Mouse (Mus musculus): ENCODE results near the gene Cebpe. TPM values are rescaled to one million over a fixed set of nuclear protein-coding genes. Genes with fewer than 3 reads are reported as not detected.

Gene Cebpe
- polyA plus RNA-seq, 1 experiment, result not detected

DNA sequence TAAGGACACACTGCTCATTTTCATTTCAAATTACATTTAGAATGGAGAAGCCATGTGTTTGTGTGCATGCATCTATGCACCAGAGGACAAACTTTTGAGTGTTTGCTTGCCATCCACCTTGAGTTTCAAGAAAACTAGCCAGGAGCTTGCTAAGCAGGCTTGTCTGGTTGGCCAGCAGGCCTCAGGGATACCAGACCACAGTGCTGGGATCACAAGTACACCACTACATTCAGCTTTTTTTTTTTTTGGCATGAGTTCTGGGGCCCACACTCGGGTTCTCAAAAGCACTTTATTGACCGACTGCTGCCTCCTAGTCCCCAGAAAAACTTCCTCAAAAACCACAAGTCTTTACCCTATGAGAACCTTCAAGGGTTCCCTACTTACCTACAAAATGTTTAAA lies 37.7 kb downstream of the Cebpe start:
- no peak overlapping the region for H3K27ac ChIP-seq (replicated peaks; ENCODE audit: low read depth, low read length)
- H3K4me3 ChIP-seq (ENCODE audit: insufficient read depth, low read depth, low read length), result no peak overlapping the region
- no peaks in the 10 kb centered on the region for H3K4me1 ChIP-seq (ENCODE audit: control insufficient read depth, insufficient read depth, insufficient read length, low read length)

DNA sequence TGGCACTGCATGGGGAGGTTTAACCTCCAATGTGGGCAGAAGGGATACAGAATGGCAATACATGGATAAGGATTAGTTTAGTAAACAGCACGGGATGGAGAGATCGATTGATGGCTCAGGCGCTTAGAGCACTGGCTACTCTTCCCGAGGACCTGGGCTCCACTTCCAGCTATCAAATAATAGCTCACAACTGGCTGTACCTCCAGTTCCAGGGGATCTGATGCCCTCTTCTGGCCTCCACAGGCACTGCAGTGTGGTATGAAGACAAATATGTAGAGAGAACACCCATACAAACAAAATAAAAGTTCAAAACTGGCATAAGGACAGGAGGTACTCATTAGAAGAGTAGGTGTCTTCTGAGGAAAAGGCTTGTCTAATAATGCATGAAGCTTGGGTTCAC lies 42.6 kb downstream of the Cebpe start:
- Histone ChIP-seq H3K27ac (replicated peaks; ENCODE audit: low read depth, low read length) (no peak overlapping the region), H3K4me3 (ENCODE audit: insufficient read depth, low read depth, low read length) (no peak overlapping the region), H3K4me1 (ENCODE audit: control insufficient read depth, insufficient read depth, insufficient read length, low read length) (no peaks in the 10 kb centered on the region)

DNA sequence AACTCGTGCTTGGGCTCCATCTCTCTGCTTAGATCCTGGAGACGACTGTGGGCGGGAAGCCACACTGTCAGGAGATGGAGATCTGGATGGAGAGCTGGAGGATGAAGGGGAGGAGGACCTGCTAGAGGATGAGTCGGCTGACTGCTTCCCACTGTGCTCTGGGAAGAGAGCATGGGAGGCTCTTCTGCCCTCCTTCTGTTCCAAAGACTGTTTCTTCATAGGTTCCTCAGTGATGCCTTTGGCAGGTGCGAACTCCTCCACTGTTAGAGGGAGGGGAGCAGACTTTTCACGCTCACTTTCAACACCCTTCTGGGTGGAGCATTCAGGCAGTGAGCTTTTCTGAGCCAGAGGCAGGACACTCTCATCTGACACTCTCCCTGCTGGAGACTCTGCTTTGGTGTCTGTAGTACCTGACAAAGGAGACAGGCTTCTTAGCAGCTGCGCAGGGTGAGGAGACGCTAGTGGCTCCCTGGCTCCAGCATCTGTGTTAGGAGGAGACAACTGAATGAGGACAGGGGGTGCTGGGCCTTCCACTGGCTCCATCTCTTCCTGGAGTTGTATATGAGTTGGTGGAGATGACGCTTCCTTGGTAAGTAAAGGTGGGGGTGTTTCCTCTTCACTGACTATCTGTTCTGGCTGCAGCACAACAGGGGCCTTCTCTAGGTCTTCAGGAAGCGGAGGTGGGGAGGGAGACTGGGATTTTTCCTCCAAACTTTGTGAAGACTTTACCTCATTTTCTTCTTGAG lies 47.3 kb downstream of the Cebpe start:
- no peak overlapping the region for H3K4me3 ChIP-seq (ENCODE audit: insufficient read depth, low read depth, low read length)
- no peaks in the 10 kb centered on the region for H3K4me1 ChIP-seq (ENCODE audit: control insufficient read depth, insufficient read depth, insufficient read length, low read length)
- H3K27ac ChIP-seq (replicated peaks; ENCODE audit: low read depth, low read length), result no peak overlapping the region

Other genes with a start within 250 kb of the Cebpe start
- 36.5 and 53.8 TPM in 2 replicates for gene Lrp10, start 248.0 kb downstream of the Cebpe start, polyA plus RNA-seq (2012; ENCODE audit: insufficient read depth, insufficient read length, missing spikeins)
- gene Rem2, start 236.1 kb downstream of the Cebpe start, polyA plus RNA-seq (2012; ENCODE audit: insufficient read depth, insufficient read length, missing spikeins), result not detected in 2 replicates
- gene Prmt5, start 194.6 kb downstream of the Cebpe start, polyA plus RNA-seq (2012; ENCODE audit: insufficient read depth, insufficient read length, missing spikeins), result 20.4 and 25.8 TPM in 2 replicates
- 4.1 and 6.8 TPM in 2 replicates for gene Haus4, start 157.6 kb downstream of the Cebpe start, polyA plus RNA-seq (2012; ENCODE audit: insufficient read depth, insufficient read length, missing spikeins)
- gene Ajuba, start 134.6 kb downstream of the Cebpe start, polyA plus RNA-seq (2012; ENCODE audit: insufficient read depth, insufficient read length, missing spikeins), result 3.1 and 5.6 TPM in 2 replicates
- gene 4931414P19Rik, start 106.2 kb downstream of the Cebpe start, polyA plus RNA-seq (2012; ENCODE audit: insufficient read depth, insufficient read length, missing spikeins), result 2.6 and 5.2 TPM in 2 replicates
- 231 and 291 TPM in 2 replicates for gene Psmb5, start 94.2 kb downstream of the Cebpe start, polyA plus RNA-seq (2012; ENCODE audit: insufficient read depth, insufficient read length, missing spikeins)
- not detected in 2 replicates for gene Psmb11, start 90.7 kb downstream of the Cebpe start, polyA plus RNA-seq (2012; ENCODE audit: insufficient read depth, insufficient read length, missing spikeins)
- gene Gm17606, start 71.2 kb downstream of the Cebpe start, polyA plus RNA-seq (2012; ENCODE audit: insufficient read depth, insufficient read length, missing spikeins), result not detected in 2 replicates
- not detected in 2 replicates for gene Cdh24, start 70.8 kb downstream of the Cebpe start, polyA plus RNA-seq (2012; ENCODE audit: insufficient read depth, insufficient read length, missing spikeins)
- 33.3 and 43.1 TPM in 2 replicates for gene 1700123O20Rik, start 26.0 kb downstream of the Cebpe start, polyA plus RNA-seq (2012; ENCODE audit: insufficient read depth, insufficient read length, missing spikeins)
- gene Acin1, start 25.2 kb downstream of the Cebpe start, polyA plus RNA-seq (2012; ENCODE audit: insufficient read depth, insufficient read length, missing spikeins), result 47.2 and 50.6 TPM in 2 replicates
- gene Gm29776, start 13.3 kb downstream of the Cebpe start, polyA plus RNA-seq (2012; ENCODE audit: insufficient read depth, insufficient read length, missing spikeins), result not detected in 2 replicates
- 2.4 and 2.8 TPM in 2 replicates for gene Slc7a8, start 69.8 kb upstream of the Cebpe start, polyA plus RNA-seq (2012; ENCODE audit: insufficient read depth, insufficient read length, missing spikeins)
- gene Rnf212b, start 102.0 kb upstream of the Cebpe start, polyA plus RNA-seq (2012; ENCODE audit: insufficient read depth, insufficient read length, missing spikeins), result 1.5 and 2.0 TPM in 2 replicates
- gene Homez, start 158.8 kb upstream of the Cebpe start, polyA plus RNA-seq (2012; ENCODE audit: insufficient read depth, insufficient read length, missing spikeins), result 3.3 and 4.6 TPM in 2 replicates
- 15.9 and 20.3 TPM in 2 replicates for gene Ppp1r3e, start 165.4 kb upstream of the Cebpe start, polyA plus RNA-seq (2012; ENCODE audit: insufficient read depth, insufficient read length, missing spikeins)
- gene Bcl2l2, start 171.2 kb upstream of the Cebpe start, polyA plus RNA-seq (2012; ENCODE audit: insufficient read depth, insufficient read length, missing spikeins), result 26.3 and 28.2 TPM in 2 replicates
- not detected in 2 replicates for gene Gm20521, start 171.3 kb upstream of the Cebpe start, polyA plus RNA-seq (2012; ENCODE audit: insufficient read depth, insufficient read length, missing spikeins)
- gene Pabpn1, start 180.3 kb upstream of the Cebpe start, polyA plus RNA-seq (2012; ENCODE audit: insufficient read depth, insufficient read length, missing spikeins), result 75.5 and 89.7 TPM in 2 replicates
- gene Slc22a17, start 201.0 kb upstream of the Cebpe start, polyA plus RNA-seq (2012; ENCODE audit: insufficient read depth, insufficient read length, missing spikeins), result 4.9 and 6.6 TPM in 2 replicates
- gene Efs, start 214.0 kb upstream of the Cebpe start, polyA plus RNA-seq (2012; ENCODE audit: insufficient read depth, insufficient read length, missing spikeins), result 2.6 and 3.4 TPM in 2 replicates
- not detected in 2 replicates for gene Il25, start 220.5 kb upstream of the Cebpe start, polyA plus RNA-seq (2012; ENCODE audit: insufficient read depth, insufficient read length, missing spikeins)
- gene Cmtm5, start 224.1 kb upstream of the Cebpe start, polyA plus RNA-seq (2012; ENCODE audit: insufficient read depth, insufficient read length, missing spikeins), result 1.8 and 3.3 TPM in 2 replicates